Mouse (Mus musculus): ENCODE data around the gene Gsap. TPM values are rescaled to one million over a fixed set of nuclear protein-coding genes. Genes with fewer than 3 reads are reported as not detected.
A peak's percentile ranks its signal among the peaks of the same experiment; 100 is the strongest.
"Not testable (repeated sequence)": the region's sequence is repeated elsewhere in the genome, so short reads cannot be mapped to it uniquely, and the experiment has no call there.

Gsap gene
- polyA plus RNA-seq (2016; fragmentation: Nextera tagmentation; extraction: Ambion mirVana) = 3.1 TPM in 2 replicates

GRCm38 (mm10) chr5:21185764-21186685 lies at the start of gene Gsap:
Gsap (plus strand) TSS chr5:21186255.
- H3K4me2 ChIP-seq (replicated peaks) = peak within 1 kb of the TSS; percentile 91
- peaks cover 10% of the 10 kb centered on the region; the same call in 1 of the 2 replicates for H3K4me1 ChIP-seq
- WGBS = 3% methylated on average over 43 of the region's 43 CpGs
- H3K4me3 ChIP-seq = peak within 1 kb of the TSS; percentile 48
- no peaks in the 10 kb centered on the region for H3K27me3 ChIP-seq (replicated peaks)
- no peaks in the 10 kb centered on the region for H3K9me3 ChIP-seq
- no peaks in the 10 kb centered on the region for H3K36me3 ChIP-seq
- H3K27ac ChIP-seq = no peak within 1 kb of the TSS
- H3K9ac ChIP-seq = peak within 1 kb of the TSS; percentile 67
- peak; percentile 90 for ATAC-seq (ENCODE audit: low FRiP score, low read depth)

- Histone ChIP-seq H3K4me1 (no peaks in the 10 kb centered on the region), H3K4me3 (no peak overlapping the region), H3K36me3 (no peaks in the 10 kb centered on the region), H3K27me3 (replicated peaks) (no peaks in the 10 kb centered on the region), H3K4me2 (replicated peaks) (no peak overlapping the region), H3K9me3 (no peaks in the 10 kb centered on the region), H3K27ac (no peak overlapping the region), H3K9ac (no peak overlapping the region)
- no peak for ATAC-seq (ENCODE audit: low FRiP score, low read depth)
- 83% methylated on average over 5 of the region's 5 CpGs for WGBS
Measured at GRCm38 (mm10) chr5:21136575-21136974, 49.5 kb upstream of the Gsap start.

- no peaks in the 10 kb centered on the region for H3K9me3 ChIP-seq
- no peaks in the 10 kb centered on the region for H3K4me1 ChIP-seq
- no peak overlapping the region for H3K4me2 ChIP-seq (replicated peaks)
- H3K27ac ChIP-seq = no peak overlapping the region
- no peak overlapping the region for H3K9ac ChIP-seq
- no peaks in the 10 kb centered on the region for H3K36me3 ChIP-seq
- no peak for ATAC-seq (ENCODE audit: low FRiP score, low read depth)
- no peak overlapping the region for H3K4me3 ChIP-seq
- 77% methylated on average over 9 of the region's 9 CpGs for WGBS
- no peaks in the 10 kb centered on the region for H3K27me3 ChIP-seq (replicated peaks)
Measured at GRCm38 (mm10) chr5:21139505-21139904, 46.5 kb upstream of the Gsap start.

- not testable (repeated sequence) for H3K27me3 ChIP-seq (replicated peaks); H3K4me1 ChIP-seq; H3K9me3 ChIP-seq; H3K36me3 ChIP-seq; H3K27ac ChIP-seq; H3K4me3 ChIP-seq; ATAC-seq (ENCODE audit: low FRiP score, low read depth); H3K4me2 ChIP-seq (replicated peaks); H3K9ac ChIP-seq
- 73% methylated on average over 7 of the region's 7 CpGs for WGBS
Measured at GRCm38 (mm10) chr5:21141133-21141551, 44.9 kb upstream of the Gsap start.

- Histone ChIP-seq H3K9me3 (no peaks in the 10 kb centered on the region), H3K4me3 (no peak overlapping the region), H3K9ac (no peak overlapping the region), H3K27ac (no peak overlapping the region), H3K27me3 (replicated peaks) (no peaks in the 10 kb centered on the region), H3K4me2 (replicated peaks) (no peak overlapping the region), H3K36me3 (no peaks in the 10 kb centered on the region), H3K4me1 (no peaks in the 10 kb centered on the region)
- ATAC-seq (ENCODE audit: low FRiP score, low read depth) = no peak
- WGBS = 57% methylated on average over 5 of the region's 5 CpGs
Measured at GRCm38 (mm10) chr5:21141626-21142025, 44.4 kb upstream of the Gsap start.

- H3K4me1 ChIP-seq = no peaks in the 10 kb centered on the region
- no peak overlapping the region for H3K9ac ChIP-seq
- no peak overlapping the region for H3K4me2 ChIP-seq (replicated peaks)
- no peak for ATAC-seq (ENCODE audit: low FRiP score, low read depth)
- H3K9me3 ChIP-seq = no peaks in the 10 kb centered on the region
- H3K36me3 ChIP-seq = no peaks in the 10 kb centered on the region
- no peak overlapping the region for H3K4me3 ChIP-seq
- H3K27me3 ChIP-seq (replicated peaks) = no peaks in the 10 kb centered on the region
- 91% methylated on average over 7 of the region's 7 CpGs for WGBS
- H3K27ac ChIP-seq = no peak overlapping the region
Measured at GRCm38 (mm10) chr5:21143032-21143431, 43.0 kb upstream of the Gsap start.

- H3K4me1 ChIP-seq = no peaks in the 10 kb centered on the region
- no peak overlapping the region for H3K4me2 ChIP-seq (replicated peaks)
- H3K4me3 ChIP-seq = no peak overlapping the region
- no peaks in the 10 kb centered on the region for H3K36me3 ChIP-seq
- H3K9ac ChIP-seq = no peak overlapping the region
- ATAC-seq (ENCODE audit: low FRiP score, low read depth) = no peak
- H3K9me3 ChIP-seq = no peaks in the 10 kb centered on the region
- no peak overlapping the region for H3K27ac ChIP-seq
- H3K27me3 ChIP-seq (replicated peaks) = no peaks in the 10 kb centered on the region
- whole genome bisulfite sequencing = 58% methylated on average over 8 of the region's 8 CpGs
Measured at GRCm38 (mm10) chr5:21144506-21145169, 41.4 kb upstream of the Gsap start.

GRCm38 (mm10) chr5:21148358-21148757 lies 37.7 kb upstream of the Gsap start:
- H3K27ac ChIP-seq = no peak overlapping the region
- H3K4me2 ChIP-seq (replicated peaks) = no peak overlapping the region
- no peaks in the 10 kb centered on the region for H3K9me3 ChIP-seq
- no peak overlapping the region for H3K9ac ChIP-seq
- no peaks in the 10 kb centered on the region for H3K27me3 ChIP-seq (replicated peaks)
- no peaks in the 10 kb centered on the region for H3K36me3 ChIP-seq
- no peaks in the 10 kb centered on the region for H3K4me1 ChIP-seq
- 82% methylated on average over 3 of the region's 3 CpGs for WGBS
- no peak for ATAC-seq (ENCODE audit: low FRiP score, low read depth)
- no peak overlapping the region for H3K4me3 ChIP-seq

GRCm38 (mm10) chr5:21153672-21154071 lies 32.4 kb upstream of the Gsap start:
- Histone ChIP-seq H3K27me3 (replicated peaks) (no peaks in the 10 kb centered on the region), H3K4me1 (no peaks in the 10 kb centered on the region), H3K4me2 (replicated peaks) (no peak overlapping the region), H3K36me3 (no peaks in the 10 kb centered on the region), H3K4me3 (no peak overlapping the region), H3K27ac (no peak overlapping the region), H3K9me3 (peaks cover 5% of the 10 kb centered on the region; the same call in 1 of the 2 replicates), H3K9ac (no peak overlapping the region)
- 88% methylated on average over 1 of the region's 1 CpGs for WGBS
- ATAC-seq (ENCODE audit: low FRiP score, low read depth) = no peak

- no peak overlapping the region for H3K27ac ChIP-seq
- no peaks in the 10 kb centered on the region for H3K36me3 ChIP-seq
- no peak overlapping the region for H3K4me2 ChIP-seq (replicated peaks)
- H3K4me3 ChIP-seq = no peak overlapping the region
- H3K9me3 ChIP-seq = peaks cover 5% of the 10 kb centered on the region; the same call in 1 of the 2 replicates
- H3K27me3 ChIP-seq (replicated peaks) = no peaks in the 10 kb centered on the region
- H3K9ac ChIP-seq = no peak overlapping the region
- 86% methylated on average over 3 of the region's 3 CpGs for WGBS
- no peaks in the 10 kb centered on the region for H3K4me1 ChIP-seq
- ATAC-seq (ENCODE audit: low FRiP score, low read depth) = no peak
Measured at GRCm38 (mm10) chr5:21156770-21157169, 29.3 kb upstream of the Gsap start.

GRCm38 (mm10) chr5:21159536-21159935 lies 26.5 kb upstream of the Gsap start:
- WGBS = 89% methylated on average over 3 of the region's 3 CpGs

GRCm38 (mm10) chr5:21160781-21161180 lies 25.3 kb upstream of the Gsap start:
- 91% methylated on average over 1 of the region's 1 CpGs for WGBS
- H3K27me3 ChIP-seq (replicated peaks) = no peaks in the 10 kb centered on the region
- ATAC-seq (ENCODE audit: low FRiP score, low read depth) = no peak
- H3K27ac ChIP-seq = no peak overlapping the region
- H3K9ac ChIP-seq = no peak overlapping the region
- H3K9me3 ChIP-seq = peaks cover 5% of the 10 kb centered on the region; the same call in 1 of the 2 replicates
- H3K4me1 ChIP-seq = no peaks in the 10 kb centered on the region
- H3K4me3 ChIP-seq = no peak overlapping the region
- no peak overlapping the region for H3K4me2 ChIP-seq (replicated peaks)
- H3K36me3 ChIP-seq = no peaks in the 10 kb centered on the region

More at GRCm38 (mm10) chr5:21159536-21159935, 26.5 kb upstream of the Gsap start:
- Histone ChIP-seq H3K27me3 (replicated peaks) (no peaks in the 10 kb centered on the region), H3K9me3 (peaks cover 5% of the 10 kb centered on the region; the same call in 1 of the 2 replicates), H3K9ac (no peak overlapping the region), H3K4me3 (no peak overlapping the region), H3K27ac (no peak overlapping the region), H3K4me2 (replicated peaks) (no peak overlapping the region), H3K36me3 (no peaks in the 10 kb centered on the region), H3K4me1 (no peaks in the 10 kb centered on the region)
- no peak for ATAC-seq (ENCODE audit: low FRiP score, low read depth)

Measured in neural tube, embryonic 12.5 days (tissue).